Mouse (Mus musculus): ENCODE results near the gene Rasa2.
"Not testable (repeated sequence)": the region's sequence is repeated elsewhere in the genome, so short reads cannot be mapped to it uniquely, and the experiment has no call there.

The Rasa2 gene

DNA sequence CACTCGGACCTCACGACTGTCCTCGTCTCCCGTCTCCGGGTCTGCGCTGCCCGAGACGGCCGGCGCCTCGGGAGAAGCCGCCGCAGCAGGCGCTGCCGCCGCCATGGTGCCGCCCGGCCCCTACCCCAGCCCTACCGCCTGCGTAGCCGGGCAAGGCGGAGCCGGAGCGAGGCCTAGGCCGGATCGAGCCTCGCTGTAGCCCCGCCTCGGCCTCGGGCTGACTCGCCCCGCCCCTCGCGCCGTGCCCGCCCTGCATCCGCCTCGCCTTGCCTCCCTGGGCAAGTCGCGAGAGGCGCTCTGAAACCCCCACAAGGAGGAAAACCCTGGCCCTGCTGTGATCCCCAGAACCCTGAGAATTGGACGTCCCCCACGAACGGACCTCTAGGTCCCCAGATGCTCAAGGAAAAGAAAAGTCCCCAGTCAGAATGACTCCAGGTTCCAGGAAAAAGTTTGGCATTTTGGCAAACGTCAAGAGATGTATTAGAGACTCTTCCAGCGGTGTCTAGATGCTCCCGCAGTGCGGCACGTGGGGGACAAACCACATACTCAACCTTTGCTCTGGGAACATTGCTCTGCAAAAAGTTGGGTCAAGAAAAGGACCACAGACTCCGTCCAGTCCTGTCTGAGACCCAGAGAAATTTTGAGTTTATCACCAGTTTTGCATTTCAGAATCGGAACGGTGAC, at the start of gene Rasa2:
Gene Rasa2, minus strand, starts transcription at position 229 of the 684 bp plus-strand sequence.
- DNase-seq (ENCODE audit: low spot score in 2 of 2), result peak; percentile 91 to 93

DNA sequence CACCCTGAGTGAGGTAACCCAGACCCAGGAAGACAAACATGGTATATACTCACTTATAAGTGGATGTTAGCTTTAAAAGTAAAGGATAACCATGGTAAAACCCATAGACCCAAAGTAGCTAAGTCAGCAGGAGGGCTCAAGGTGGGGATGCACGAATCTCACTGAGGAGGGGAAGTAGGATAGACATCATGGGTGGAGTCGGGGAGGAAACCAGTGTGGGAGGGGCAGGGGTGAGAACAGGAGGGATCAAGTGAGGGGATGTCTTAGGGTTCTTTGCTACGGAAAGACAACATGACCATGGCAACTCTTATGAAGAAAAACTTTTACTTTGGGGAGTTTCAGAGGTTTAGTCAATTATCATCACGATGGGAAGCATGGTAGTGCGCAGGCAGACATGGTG, 47.2 kb upstream of the Rasa2 start:
- DNase-seq (ENCODE audit: low spot score in 2 of 2), result peak in 1 of 2 experiments; percentile 9

DNA sequence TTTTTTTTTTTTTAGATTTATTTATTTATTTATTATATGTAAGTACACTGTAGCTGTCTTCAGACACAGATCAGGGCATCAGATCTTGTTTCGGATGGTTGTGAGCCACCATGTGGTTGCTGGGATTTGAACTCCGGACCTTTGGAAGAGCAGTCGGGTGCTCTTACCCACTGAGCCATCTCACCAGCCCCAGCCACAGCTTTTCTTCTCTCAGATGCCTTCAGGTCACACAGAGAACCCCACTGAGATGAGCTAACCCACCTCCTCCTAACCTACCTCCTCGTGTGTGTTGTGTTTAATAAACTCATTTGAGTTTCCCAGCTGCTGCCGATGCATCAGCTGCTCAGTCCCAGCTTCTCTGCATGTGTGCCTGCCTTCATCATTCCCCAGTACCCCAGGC, 46.3 kb upstream of the Rasa2 start:
- not testable (repeated sequence) for DNase-seq (ENCODE audit: low spot score in 2 of 2)

DNA sequence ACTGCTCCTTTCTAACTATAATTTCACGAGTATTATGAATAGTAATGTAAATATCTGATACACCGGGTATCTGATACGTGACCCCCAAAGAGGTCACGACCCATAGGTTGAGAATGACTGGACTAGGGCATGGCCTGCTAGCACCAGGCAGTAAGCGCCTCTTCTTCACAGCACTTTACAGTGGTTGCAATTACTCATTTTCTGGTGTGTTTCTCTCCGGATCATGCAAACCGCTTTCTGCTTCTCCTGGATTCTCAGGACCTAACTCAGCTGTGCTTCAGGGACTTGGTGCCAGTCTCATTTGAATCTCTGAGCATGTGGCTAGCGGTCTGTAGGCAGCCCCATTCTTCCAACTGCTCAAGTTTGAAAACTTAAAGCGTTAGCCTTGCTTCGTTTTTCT, 45.3 kb upstream of the Rasa2 start:
- DNase-seq (ENCODE audit: low spot score in 2 of 2), result peak in 1 of 2 experiments; percentile 20

- DNase-seq (ENCODE audit: low spot score in 2 of 2), result peak in 1 of 2 experiments; percentile 16
Measured at GRCm38 (mm10) chr9:96675763-96676640, 44.6 kb upstream of the Rasa2 start.

- DNase-seq (ENCODE audit: low spot score in 2 of 2), result peak in 1 of 2 experiments; percentile 51
Measured at GRCm38 (mm10) chr9:96675071-96675762, 43.8 kb upstream of the Rasa2 start.

DNA sequence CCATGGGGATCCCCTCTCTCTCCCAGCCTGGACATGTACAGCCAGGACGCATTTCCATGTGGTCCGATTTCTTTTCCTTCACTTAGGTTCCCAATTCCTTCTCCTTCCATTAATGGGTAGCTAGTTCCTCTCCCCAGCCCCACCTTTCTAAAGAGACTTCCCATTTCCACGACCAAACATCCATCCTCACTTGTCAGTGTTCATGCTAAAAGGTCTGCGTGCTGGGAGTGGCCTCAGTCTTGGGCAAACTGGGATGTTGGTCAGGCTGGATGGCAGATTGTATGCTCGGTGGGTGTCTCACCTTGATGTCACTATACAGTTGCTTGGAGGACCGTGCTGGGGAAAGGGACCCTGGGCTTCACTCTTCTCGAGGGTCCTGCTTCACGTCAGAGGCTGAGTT, 42.9 kb upstream of the Rasa2 start:
- DNase-seq (ENCODE audit: low spot score in 2 of 2), result peak in 1 of 2 experiments; percentile 16

DNA sequence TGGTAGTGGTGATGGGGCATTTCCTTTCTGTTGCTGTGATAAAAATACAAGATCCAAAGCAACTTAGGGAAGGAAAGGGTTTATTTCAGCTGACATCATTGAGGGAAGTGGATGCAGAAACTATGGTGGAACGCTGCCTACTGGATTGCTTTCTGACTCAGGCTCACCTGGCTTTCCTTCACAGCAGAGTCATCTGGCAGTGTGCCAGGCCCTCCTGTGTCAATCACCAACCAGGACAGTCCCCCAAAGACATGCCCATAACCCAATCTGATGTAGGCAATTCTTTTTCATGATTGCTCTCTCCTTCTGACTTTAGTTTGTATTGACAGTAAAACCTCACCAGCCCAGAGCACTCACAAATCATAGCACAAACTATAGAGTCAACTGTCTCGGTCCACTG, 41.0 kb upstream of the Rasa2 start:
- DNase-seq (ENCODE audit: low spot score in 2 of 2), result peak in 1 of 2 experiments; percentile 27

- peak; percentile 65 to 73 for DNase-seq (ENCODE audit: low spot score in 2 of 2)
Measured at GRCm38 (mm10) chr9:96671249-96671648, 39.8 kb upstream of the Rasa2 start.

- DNase-seq (ENCODE audit: low spot score in 2 of 2), result peak; percentile 98
Measured at GRCm38 (mm10) chr9:96669877-96670276, 38.5 kb upstream of the Rasa2 start.

GRCm38 (mm10) chr9:96668628-96669027, 37.2 kb upstream of the Rasa2 start:
- DNase-seq (ENCODE audit: low spot score in 2 of 2), result peak; percentile 84 to 88

DNA sequence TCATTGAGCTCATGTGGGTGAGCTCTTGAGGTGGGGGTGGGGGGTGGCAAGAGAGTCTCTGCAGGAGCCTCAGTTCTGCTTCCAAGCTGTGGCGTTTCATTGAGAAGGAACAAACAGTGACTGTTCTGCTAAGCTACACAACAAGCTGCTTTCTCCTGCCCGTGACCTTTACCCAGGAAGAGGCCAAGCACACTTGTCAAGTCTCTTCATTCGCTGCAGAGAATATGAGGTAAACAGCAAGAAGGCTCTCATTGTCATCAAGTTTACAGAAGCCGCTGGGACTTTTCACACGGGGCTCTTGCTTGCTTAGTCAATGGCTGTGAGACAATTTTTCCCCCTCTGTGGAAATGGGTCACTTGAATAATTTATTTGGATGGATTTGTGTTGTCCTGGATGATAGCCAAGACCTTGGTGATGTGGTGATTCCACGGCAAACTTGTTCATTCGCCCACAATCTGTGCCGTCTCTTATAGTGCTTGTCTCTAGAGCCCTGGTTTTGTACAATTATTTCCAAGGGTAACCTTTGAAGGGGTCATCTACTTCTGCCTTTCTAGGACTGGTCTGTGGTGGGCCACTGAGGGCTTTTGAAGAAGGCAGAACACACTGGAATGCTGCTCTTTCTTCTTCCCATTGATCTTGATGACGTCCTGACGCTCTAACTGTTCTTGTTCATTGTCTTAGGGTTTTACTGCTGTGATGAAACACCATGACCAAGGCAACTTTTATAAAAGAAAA, 29.3 kb upstream of the Rasa2 start:
- peak; percentile 54 to 81 for DNase-seq (ENCODE audit: low spot score in 2 of 2)

GRCm38 (mm10) chr9:96659801-96660200, 28.4 kb upstream of the Rasa2 start:
- DNase-seq (ENCODE audit: low spot score in 2 of 2), result no peak

DNA sequence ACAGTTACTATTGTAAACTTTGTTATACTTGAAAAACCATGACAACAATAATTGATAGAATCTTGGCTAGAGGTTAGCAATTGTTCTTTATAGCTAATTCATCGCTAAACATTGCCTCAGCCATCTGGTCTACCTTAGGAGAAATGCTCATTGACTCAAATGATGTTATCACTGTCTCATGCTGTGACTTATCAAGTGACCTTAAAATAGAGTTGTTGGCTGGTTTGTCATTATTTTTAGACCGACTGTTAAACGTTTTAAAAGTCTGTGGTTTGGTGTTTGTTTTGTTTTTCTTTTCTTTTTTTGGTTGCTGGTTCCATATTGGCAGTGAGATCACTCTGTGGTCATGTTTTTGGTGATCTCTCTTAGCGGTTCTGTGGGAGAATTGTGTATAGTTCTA, 22.1 kb upstream of the Rasa2 start:
- DNase-seq (ENCODE audit: low spot score in 2 of 2), result no peak

DNA sequence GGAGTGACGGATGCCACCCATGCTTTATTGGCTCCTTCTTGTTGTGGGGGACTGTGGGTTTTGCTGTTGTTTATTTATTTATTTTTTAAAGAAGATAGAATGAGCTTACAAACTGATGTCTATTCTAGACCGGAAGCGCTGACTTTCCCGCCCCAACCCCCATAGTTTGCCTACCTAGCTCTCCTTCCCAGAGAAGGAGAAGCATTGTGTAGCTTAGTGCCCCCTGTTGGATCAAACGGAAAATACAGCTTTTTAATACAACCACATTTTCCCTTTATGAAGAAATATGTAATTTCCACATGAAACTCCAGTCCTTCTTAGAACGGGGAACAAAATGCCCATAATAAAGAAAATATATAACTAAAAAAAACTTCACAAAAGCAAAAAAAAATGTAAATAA, 21.3 kb upstream of the Rasa2 start:
- DNase-seq (ENCODE audit: low spot score in 2 of 2), result no peak

DNA sequence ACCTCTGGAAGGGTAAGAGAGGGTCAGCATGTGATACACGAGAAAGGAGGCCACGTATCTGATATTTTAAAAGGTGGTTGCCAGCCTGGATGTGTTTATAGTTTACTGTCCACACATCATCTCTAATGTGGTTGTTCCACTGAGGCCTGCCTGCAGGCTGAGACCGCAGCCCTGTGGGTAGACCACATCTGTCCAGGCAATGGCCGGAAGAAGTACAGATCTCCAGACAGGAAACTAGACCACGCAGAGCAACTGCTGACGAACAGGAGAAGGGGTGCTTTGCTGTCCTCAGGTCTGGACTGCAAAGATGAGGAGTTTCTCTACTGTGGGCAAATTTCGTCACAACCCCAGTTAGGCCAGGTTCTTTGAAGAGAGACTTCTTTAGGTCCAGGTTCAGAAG, 19.4 kb upstream of the Rasa2 start:
- no peak for DNase-seq (ENCODE audit: low spot score in 2 of 2)

GRCm38 (mm10) chr9:96649924-96650323, 18.5 kb upstream of the Rasa2 start:
- no peak for DNase-seq (ENCODE audit: low spot score in 2 of 2)

DNA sequence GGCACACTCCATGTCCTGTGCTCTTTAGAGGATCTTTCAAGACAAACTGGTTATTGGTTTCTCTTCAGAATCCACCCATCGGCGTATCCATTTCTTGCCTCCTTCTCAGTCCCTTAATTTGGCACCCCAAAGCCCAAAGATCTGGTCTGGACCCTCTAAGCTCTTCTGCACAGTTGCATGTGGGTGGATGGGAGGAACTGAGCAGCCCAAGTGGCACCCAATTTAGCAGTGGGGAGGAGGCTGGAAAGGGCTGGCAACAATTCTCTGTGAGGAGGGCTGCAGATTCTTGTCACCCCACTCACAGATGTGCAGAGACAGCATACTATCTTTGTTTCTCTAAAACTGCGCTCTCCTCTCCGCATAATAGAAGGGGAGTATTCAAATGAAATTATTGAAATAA, 17.9 kb upstream of the Rasa2 start:
- no peak for DNase-seq (ENCODE audit: low spot score in 2 of 2)

DNA sequence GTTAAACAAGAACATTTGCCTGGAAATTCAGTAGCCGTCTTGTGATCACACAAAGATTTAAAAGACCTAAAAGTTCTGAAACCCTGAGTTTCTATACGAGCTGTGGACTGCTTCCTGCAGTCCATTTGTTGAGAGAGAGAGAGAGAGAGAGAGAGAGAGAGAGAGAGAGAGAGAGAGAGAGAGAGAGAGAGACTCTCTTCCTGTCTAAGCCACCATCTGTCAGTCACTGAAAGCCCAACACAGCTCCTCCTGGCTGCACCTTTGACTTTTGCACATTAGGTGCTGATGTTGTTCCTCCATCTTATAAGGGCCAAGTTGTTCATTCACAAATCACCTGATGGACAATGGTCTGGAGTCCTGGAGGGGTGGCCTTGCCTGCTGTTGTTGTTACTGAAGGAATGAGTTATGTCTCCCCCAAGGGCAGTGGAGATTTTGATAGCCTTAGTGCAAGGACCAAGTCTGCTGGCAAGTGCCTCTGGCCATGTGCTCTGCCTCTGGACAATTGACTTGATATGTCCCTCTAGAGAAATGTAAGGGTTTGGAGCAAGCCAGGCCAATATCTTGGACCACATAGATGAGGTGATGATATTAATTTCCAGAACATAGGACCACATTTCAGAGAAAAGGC, 15.4 kb upstream of the Rasa2 start:
- DNase-seq (ENCODE audit: low spot score in 2 of 2), result no peak

GRCm38 (mm10) chr9:96644840-96645239, 13.4 kb upstream of the Rasa2 start:
- no peak for DNase-seq (ENCODE audit: low spot score in 2 of 2)

GRCm38 (mm10) chr9:96644002-96644401, 12.6 kb upstream of the Rasa2 start:
- DNase-seq (ENCODE audit: low spot score in 2 of 2), result not testable (repeated sequence)

Measured in right cerebral cortex, postnatal 10 days (tissue).